Mouse (Mus musculus) gastrocnemius, adult 8-10 months (tissue): ENCODE measurements at regions not wholly inside any gene's neighbourhood (a gene's known extent, or its start where the extent isn't known, plus 50 kb on each side); places are given as distances from the start of the nearest gene placed in this dataset.
"Not testable (repeated sequence)": the region's sequence is repeated elsewhere in the genome, so short reads cannot be mapped to it uniquely, and the experiment has no call there.

ENCODE experiments used
- DNase-seq, 2 experiments: peaks; one replicate each; pipeline ENCODE4 v3.0.0; 2022; ENCODE audit warnings: low spot score in 2 of 2

GRCm38 (mm10) chr17:15247546-15248416 lies 128.9 kb downstream of the Dll1 start:
- no peak for DNase-seq

DNA sequence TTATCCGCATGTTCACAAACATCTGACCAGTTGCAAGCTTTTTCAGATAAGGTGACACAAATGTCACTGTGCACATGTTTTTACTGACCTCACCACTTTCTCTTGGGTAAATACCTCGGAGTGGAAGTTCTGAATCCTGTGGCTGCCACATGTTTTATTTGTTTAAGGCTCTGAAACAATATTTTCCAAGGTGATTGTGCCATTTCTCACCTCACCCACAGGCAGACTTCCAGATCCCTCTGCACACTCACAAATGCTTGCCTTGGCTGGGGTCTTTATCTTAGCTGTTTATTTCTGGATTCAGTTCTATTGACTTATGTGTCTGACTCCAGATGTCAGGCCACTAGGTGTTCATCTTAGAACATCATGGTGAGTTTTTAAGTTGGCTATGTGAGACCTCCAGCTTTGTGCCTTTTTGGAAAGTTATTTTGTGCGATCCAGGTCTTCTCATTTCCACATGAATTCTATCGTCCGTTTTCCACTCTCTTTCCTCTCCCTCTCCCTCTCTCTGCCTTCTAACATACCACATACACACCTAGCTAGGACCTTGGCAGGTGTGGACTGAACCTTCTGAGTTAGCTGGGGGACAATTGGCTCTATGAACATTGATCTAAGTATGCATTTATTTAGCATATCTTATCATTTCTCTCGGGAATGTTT lies 133.6 kb downstream of the Dll1 start:
- DNase-seq, result no peak

DNA sequence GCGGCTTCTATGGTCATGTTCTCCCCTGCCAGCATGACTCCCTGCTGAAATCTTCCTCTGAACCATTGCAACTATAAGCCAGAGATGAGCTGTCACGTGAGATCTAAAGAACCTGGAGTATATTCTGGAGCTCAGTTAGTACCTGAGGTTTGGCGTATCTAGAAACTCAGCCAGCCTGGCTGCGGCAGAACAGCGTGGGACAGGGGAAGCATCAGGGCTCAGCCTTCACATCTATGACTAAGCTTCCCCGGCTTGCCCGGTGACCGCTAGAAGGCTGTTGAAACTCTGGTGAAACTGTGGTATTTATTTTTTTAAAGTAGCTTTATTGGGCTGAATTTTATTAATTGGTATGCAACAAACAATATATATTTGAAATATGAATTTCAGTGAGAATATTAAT lies 134.3 kb downstream of the Dll1 start:
- DNase-seq, result no peak

- no peak for DNase-seq
These were observed 135.2 kb downstream of the Dll1 start for GRCm38 (mm10) chr17:15241491-15241890.

GRCm38 (mm10) chr17:15240641-15241040 lies 136.0 kb downstream of the Dll1 start:
- DNase-seq, result not testable (repeated sequence)

- no peak for DNase-seq
These were observed 136.7 kb downstream of the Dll1 start for GRCm38 (mm10) chr17:15240011-15240410.

- no peak for DNase-seq
These were observed 141.6 kb downstream of the Dll1 start for GRCm38 (mm10) chr17:15235041-15235440.

- DNase-seq, result no peak
These were observed 145.5 kb downstream of the Dll1 start for GRCm38 (mm10) chr17:15231175-15231574.

GRCm38 (mm10) chr17:15229159-15229558 lies 147.5 kb downstream of the Dll1 start:
- DNase-seq, result no peak

- no peak for DNase-seq
These were observed 148.6 kb downstream of the Dll1 start for GRCm38 (mm10) chr17:15228077-15228476.

- DNase-seq, result no peak
These were observed 152.8 kb downstream of the Dll1 start for GRCm38 (mm10) chr17:15223826-15224225.

GRCm38 (mm10) chr17:15222923-15223322 lies 153.7 kb downstream of the Dll1 start:
- no peak for DNase-seq

GRCm38 (mm10) chr17:15214157-15214685 lies 162.5 kb downstream of the Dll1 start:
- DNase-seq, result no peak

GRCm38 (mm10) chr17:15208808-15209173 lies 167.5 kb upstream of the Gm3448 start:
- DNase-seq, result no peak

DNA sequence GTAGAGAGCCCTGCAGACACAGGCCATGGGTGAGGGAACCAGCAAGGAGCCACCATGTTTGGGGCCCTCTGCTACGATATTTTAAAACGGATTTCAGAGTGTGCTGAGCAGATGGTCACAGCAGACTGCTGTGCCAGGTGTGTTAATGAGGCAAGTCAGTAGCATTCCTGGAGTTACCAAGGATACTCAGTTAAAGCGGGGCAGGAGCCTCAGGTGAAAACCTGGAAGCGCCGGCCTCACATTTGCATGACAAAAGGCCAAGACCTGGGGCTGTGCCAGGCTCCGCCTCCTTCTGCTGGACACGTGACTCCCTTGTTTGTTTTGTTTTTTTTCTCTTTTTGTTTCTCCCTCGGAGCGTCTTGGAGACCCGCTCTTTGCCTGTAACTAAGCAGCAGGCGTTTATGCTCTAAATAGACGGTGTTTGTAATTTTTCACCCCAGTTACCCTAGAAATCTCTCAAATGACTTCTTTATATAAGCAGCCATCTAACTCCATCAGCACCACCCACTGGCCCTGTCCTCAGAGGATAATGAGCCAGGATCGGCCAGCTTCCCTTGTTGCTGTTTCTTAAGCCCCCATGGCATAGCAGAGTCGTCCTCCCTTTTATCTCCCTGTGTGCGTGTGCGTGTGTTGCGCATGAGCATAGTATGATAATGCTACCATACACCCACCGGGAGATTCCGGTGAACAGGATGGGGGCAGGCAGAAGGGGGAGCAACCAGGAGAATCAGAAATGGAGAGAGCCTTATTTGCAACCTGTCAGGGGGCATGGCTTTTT lies 166.9 kb upstream of the Gm3448 start:
- DNase-seq, result no peak

GRCm38 (mm10) chr17:15207182-15208029 lies 166.1 kb upstream of the Gm3448 start:
- no peak for DNase-seq

DNA sequence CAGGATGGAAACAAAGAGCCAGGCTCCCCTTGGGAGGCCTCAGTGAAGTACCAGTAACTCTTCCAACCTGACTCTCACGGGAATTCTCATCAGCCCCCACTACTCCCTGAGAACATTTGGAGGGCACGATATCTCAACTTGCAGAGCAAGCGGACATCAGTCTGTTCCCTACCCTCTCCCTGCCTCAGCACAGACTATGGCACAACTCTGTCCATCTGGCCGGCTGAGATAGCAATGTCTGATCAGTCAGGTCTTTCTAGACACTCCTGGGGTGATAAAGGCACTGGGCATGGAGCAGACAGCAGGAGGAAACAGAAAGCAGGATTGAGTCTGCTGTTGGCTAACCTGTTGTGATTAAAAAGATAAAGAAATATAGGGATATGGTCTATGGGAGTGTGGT lies 164.5 kb upstream of the Gm3448 start:
- no peak for DNase-seq

GRCm38 (mm10) chr17:15204524-15204923 lies 163.2 kb upstream of the Gm3448 start:
- no peak for DNase-seq

DNA sequence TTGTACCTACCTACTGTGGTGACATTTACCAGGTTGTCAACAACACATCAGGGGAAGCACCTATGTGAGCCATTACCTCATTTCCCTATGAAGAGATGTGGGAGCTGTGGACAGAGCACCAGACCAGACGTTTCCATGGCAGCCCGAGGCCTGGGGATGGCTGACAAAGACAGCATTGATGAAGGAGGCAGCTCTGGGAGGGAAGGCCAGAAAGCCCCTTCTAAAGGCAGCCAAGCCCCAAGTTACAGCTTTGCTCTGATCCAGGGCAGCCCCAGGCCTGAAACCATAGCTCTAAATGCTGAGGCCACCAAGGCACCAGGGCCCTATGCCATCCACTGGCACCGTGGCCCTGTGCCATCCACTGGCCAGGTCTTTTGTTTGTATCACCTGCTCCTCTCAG lies 157.9 kb upstream of the Gm3448 start:
- no peak for DNase-seq

- DNase-seq, result no peak
These were observed 156.0 kb upstream of the Gm3448 start for GRCm38 (mm10) chr17:15197361-15197760.

- DNase-seq, result peak; percentile 12 to 50
These were observed 154.5 kb upstream of the Gm3448 start for GRCm38 (mm10) chr17:15195819-15196218.
